ENCODE assay signal across 8 mouse cellular contexts in the genomic region with DNA sequence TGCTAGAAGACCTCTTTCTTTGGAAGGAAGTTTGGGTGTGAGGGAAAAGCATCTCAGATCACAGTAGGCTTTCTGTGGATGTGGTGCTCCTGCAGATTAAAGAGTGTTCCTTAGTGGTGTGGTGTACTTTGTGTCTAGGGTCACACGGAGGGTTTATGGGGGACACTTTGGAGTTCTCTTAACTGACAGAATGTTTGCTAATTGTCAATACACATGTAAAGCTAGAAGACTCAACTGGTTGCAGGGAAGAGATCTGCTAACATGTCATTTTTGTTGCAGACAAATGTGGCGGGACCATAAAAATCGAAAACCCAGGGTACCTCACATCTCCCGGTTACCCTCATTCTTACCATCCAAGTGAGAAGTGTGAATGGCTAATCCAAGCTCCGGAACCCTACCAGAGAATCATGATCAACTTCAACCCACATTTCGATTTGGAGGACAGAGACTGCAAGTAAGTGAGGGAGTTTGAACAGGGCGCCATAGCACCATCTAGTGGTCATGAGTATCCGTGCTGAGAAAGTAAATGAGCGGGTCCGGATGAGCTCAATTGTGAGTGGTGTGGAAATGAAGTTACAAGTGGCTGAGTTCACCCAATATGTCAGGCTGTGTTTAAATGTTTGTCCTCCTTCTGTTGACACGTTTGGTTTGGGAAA. TPM values are rescaled to one million over a fixed set of nuclear protein-coding genes. Genes with fewer than 3 reads are reported as not detected.
DNase-seq lines count a peak whose midpoint lies in the region; ATAC-seq and TF ChIP-seq lines count a peak whose summit lies in the region.

No protein-coding gene starts in this region.

- WGBS in hindbrain, postnatal 0 days: 11% methylated on average over 11 of the region's 11 CpGs

- DNase-seq in T-cell, adult 2 months (ENCODE audit: low spot score): peak; percentile 69
- DNase-seq in cerebellum, postnatal 36 days: peak; percentile 68 to 81
- DNase-seq in gastrocnemius, adult 2 months: peak; percentile 84
- peak; percentile 92 for DNase-seq in hindbrain, postnatal 0 days (ENCODE audit: low spot score)
- peak; percentile 85 to 86 for DNase-seq in left cerebral cortex, adult 18-20 months (ENCODE audit: low spot score in 2 of 2)
- DNase-seq in right cerebral cortex, postnatal 10 days (ENCODE audit: low spot score in 2 of 2): peak; percentile 89 to 90
- peak; percentile 81 for DNase-seq in urinary bladder, postnatal 14 days (ENCODE audit: low spot score)

- no peaks in the 10 kb centered on the region for H3K36me3 ChIP-seq in hindbrain, postnatal 0 days (ENCODE audit: insufficient read depth, low read length)

- no peaks in the 10 kb centered on the region for H3K9me3 ChIP-seq in hindbrain, postnatal 0 days (ENCODE audit: low read length)

- H3K27me3 ChIP-seq in hindbrain, postnatal 0 days (ENCODE audit: insufficient read depth, low read length): no peaks in the 10 kb centered on the region

- H3K27ac ChIP-seq in gastrocnemius, adult 2 months: peak overlapping the region; percentile 95
- no peak overlapping the region for H3K27ac ChIP-seq in hindbrain, postnatal 0 days

- H3K4me3 ChIP-seq in gastrocnemius, adult 2 months: peak overlapping the region; percentile 92
- peak overlapping the region; percentile 82 for H3K4me3 ChIP-seq in hindbrain, postnatal 0 days (ENCODE audit: low read length)

- peak overlapping the region; percentile 100 for H3K4me2 ChIP-seq in hindbrain, postnatal 0 days (ENCODE audit: low read depth, low read length)

- peak overlapping the region; percentile 33; the same call in 1 of the 2 replicates for H3K9ac ChIP-seq in hindbrain, postnatal 0 days (replicated peaks; ENCODE audit: low read length)

- intact Hi-C loops in gastrocnemius, adult 2 months (cut with DNase I): loop anchor here (2.0 to 10.0 kb wide), 5 partner anchors 92 to 1172 kb away; no protein-coding TSS in a partner anchor

- TF ChIP-seq CTCF in gastrocnemius, adult 2 months (IDR thresholded peaks at IDR 0.05): peak; percentile 91
- peak; percentile 95 for TF ChIP-seq CTCF in hindbrain, postnatal 0 days (IDR thresholded peaks at IDR 0.05; ENCODE audit: low read depth)

- no peak for ATAC-seq in hindbrain, postnatal 0 days
- ATAC-seq in megakaryocyte, adult 5-6 weeks (ENCODE audit: poor library complexity, severe bottlenecking): peak; percentile 61

- 0 out of 2 replicates have a peak, but pooled peaks cover 2% of the 10 kb centered on the region for H3K4me1 ChIP-seq in hindbrain, postnatal 0 days (ENCODE audit: insufficient read depth, low read length)

RNA-seq across cellular contexts. Expression of gene Nrp1, which starts 4.7 kb away (rescaled TPM):
- 10 to 100 TPM; 25.7 to 44.6 TPM for total RNA-seq in gastrocnemius, adult 2 months (2021)
- 50.4 and 51.0 TPM in 2 replicates for total RNA-seq in hindbrain, postnatal 0 days (2014; rRNA removed)
- 43.6 and 44.3 TPM in 2 replicates for polyA plus RNA-seq in hindbrain, postnatal 0 days (2015; fragmentation: Nextera tagmentation; extraction: Ambion mirVana)
- total RNA-seq in left cerebral cortex, adult 18-20 months (2021): 10 to 100 TPM; 22.1 to 29.1 TPM
- 56.8 and 59.8 TPM in 2 replicates for total RNA-seq in megakaryocyte, adult 5-6 weeks (2015)
- total RNA-seq in megakaryocyte, adult 5-6 weeks (2017): 73.2 and 74.3 TPM in 2 replicates
